ENCODE assay signal across 8 mouse cellular contexts in genomic region chr5:128952291-128953195, GRCm38 (mm10). TPM values are rescaled to one million over a fixed set of nuclear protein-coding genes. Genes with fewer than 3 reads are reported as not detected.
DNase-seq lines count a peak whose midpoint lies in the region; ATAC-seq and TF ChIP-seq lines count a peak whose summit lies in the region.

No protein-coding gene starts in this region.

- H3K9ac ChIP-seq in lung, embryonic 15.5 days: no peak overlapping the region
- peak overlapping the region; percentile 62 for H3K9ac ChIP-seq in forebrain, embryonic 15.5 days (replicated peaks)

- no peak overlapping the region for H3K4me3 ChIP-seq in lung, embryonic 15.5 days
- H3K4me3 ChIP-seq in lung, adult 2 months (replicated peaks; ENCODE audit: extremely low read depth, low read depth, low read length): no peak overlapping the region
- H3K4me3 ChIP-seq in forebrain, embryonic 15.5 days: peak overlapping the region; percentile 56

- no peak overlapping the region for H3K27ac ChIP-seq in lung, embryonic 15.5 days
- H3K27ac ChIP-seq in forebrain, embryonic 15.5 days (replicated peaks): peak overlapping the region; percentile 82

- no peaks in the 10 kb centered on the region for H3K36me3 ChIP-seq in lung, embryonic 15.5 days
- no peaks in the 10 kb centered on the region for H3K36me3 ChIP-seq in forebrain, embryonic 15.5 days

- no peaks in the 10 kb centered on the region for H3K4me1 ChIP-seq in lung, embryonic 15.5 days
- H3K4me1 ChIP-seq in lung, adult 2 months (ENCODE audit: control insufficient read depth, insufficient read depth, low read length): no peaks in the 10 kb centered on the region
- H3K4me1 ChIP-seq in forebrain, embryonic 15.5 days: peaks cover 17% of the 10 kb centered on the region

- no peak for TF ChIP-seq POLR2A in lung, adult 2 months (IDR thresholded peaks at IDR 0.05; ENCODE audit: borderline replicate concordance, extremely low read depth, low read depth, low read length)

- no peak for DNase-seq in lung, adult 2 months
- DNase-seq in left cerebral cortex, postnatal 25 days (ENCODE audit: low spot score in 2 of 2): peak; percentile 63 to 77
- DNase-seq in retina, postnatal 1 day: peak; percentile 69
- no peak for DNase-seq in thymus, postnatal 14 days
- DNase-seq in cerebellum, postnatal 4 days (ENCODE audit: low spot score in 2 of 2): no peak
- no peak for DNase-seq in gastrocnemius, postnatal 25 days

- intact Hi-C loops in left cerebral cortex, postnatal 25 days (cut with DNase I): loop anchor here (1.0 to 5.0 kb wide), 2 partner anchors 40 to 142 kb away; no protein-coding TSS in a partner anchor

- WGBS in lung, embryonic 15.5 days: 1% methylated on average over 34 of the region's 35 CpGs
- 3% methylated on average over 35 of the region's 35 CpGs for WGBS in lung, adult 2 months
- under 1% methylated on average over 35 of the region's 35 CpGs for WGBS in forebrain, embryonic 15.5 days

- H3K27me3 ChIP-seq in lung, embryonic 15.5 days: peaks cover 27% of the 10 kb centered on the region
- no peaks in the 10 kb centered on the region for H3K27me3 ChIP-seq in forebrain, embryonic 15.5 days

- H3K9me3 ChIP-seq in lung, embryonic 15.5 days: peaks cover 2% of the 10 kb centered on the region; the same call in 1 of the 2 replicates
- no peaks in the 10 kb centered on the region for H3K9me3 ChIP-seq in forebrain, embryonic 15.5 days

- no peak for ATAC-seq in lung, embryonic 15.5 days (ENCODE audit: borderline replicate concordance, extremely low read depth, low FRiP score, low TSS enrichment)
- peak; percentile 69 for ATAC-seq in forebrain, embryonic 15.5 days (replicated peaks)

- TF ChIP-seq CTCF in lung, adult 2 months (IDR thresholded peaks at IDR 0.05; ENCODE audit: insufficient read depth, low read length): no peak

- H3K4me2 ChIP-seq in lung, embryonic 15.5 days: peak overlapping the region; percentile 45
- peak overlapping the region; percentile 83 for H3K4me2 ChIP-seq in forebrain, embryonic 15.5 days (replicated peaks)

RNA-seq across cellular contexts. Expression of gene Rimbp2, which starts 0.7 kb away (rescaled TPM):
- 0.03 and 0.26 TPM in 2 replicates for polyA plus RNA-seq in lung, embryonic 15.5 days (2015; fragmentation: Nextera tagmentation; extraction: Ambion mirVana)
- 0.06 and 0.17 TPM in 2 replicates for polyA plus RNA-seq in lung, adult 2 months (2012; rRNA removed)
- polyA plus RNA-seq in forebrain, embryonic 15.5 days (2015; fragmentation: Nextera tagmentation; extraction: Ambion mirVana): 3.2 and 3.4 TPM in 2 replicates
- 100 to 1,000 TPM; 137 to 150 TPM for total RNA-seq in left cerebral cortex, postnatal 25 days (2021)
- total RNA-seq in gastrocnemius, postnatal 25 days (2021): not detected

RNA-seq across cellular contexts. Expression of gene Stx2, which starts 55.8 kb away (rescaled TPM):
- polyA plus RNA-seq in lung, embryonic 15.5 days (2015; fragmentation: Nextera tagmentation; extraction: Ambion mirVana): 24.9 and 28.3 TPM in 2 replicates
- polyA plus RNA-seq in lung, adult 2 months (2012; rRNA removed): 21.3 and 26.9 TPM in 2 replicates
- 15.3 and 21.3 TPM in 2 replicates for polyA plus RNA-seq in forebrain, embryonic 15.5 days (2015; fragmentation: Nextera tagmentation; extraction: Ambion mirVana)
- total RNA-seq in left cerebral cortex, postnatal 25 days (2021): 10 to 100 TPM; 17.7 to 27.1 TPM
- total RNA-seq in gastrocnemius, postnatal 25 days (2021): 1 to 10 TPM; 7.8 to 8.8 TPM

Comparison
In these comparisons a context has a peak if more than half of its experiments do, and no peak if none do; other contexts are left out.
1. DNase-seq: peak in left cerebral cortex, postnatal 25 days (2 of 2) and retina, postnatal 1 day (single experiment); none in lung, adult 2 months (single experiment), thymus, postnatal 14 days (single experiment), cerebellum, postnatal 4 days (0 of 2) and gastrocnemius, postnatal 25 days (single experiment).